Mouse (Mus musculus): ENCODE measurements at regions not wholly inside any gene's neighbourhood (a gene's known extent, or its start where the extent isn't known, plus 50 kb on each side); places are given as distances from the start of the nearest gene placed in this dataset.

DNA sequence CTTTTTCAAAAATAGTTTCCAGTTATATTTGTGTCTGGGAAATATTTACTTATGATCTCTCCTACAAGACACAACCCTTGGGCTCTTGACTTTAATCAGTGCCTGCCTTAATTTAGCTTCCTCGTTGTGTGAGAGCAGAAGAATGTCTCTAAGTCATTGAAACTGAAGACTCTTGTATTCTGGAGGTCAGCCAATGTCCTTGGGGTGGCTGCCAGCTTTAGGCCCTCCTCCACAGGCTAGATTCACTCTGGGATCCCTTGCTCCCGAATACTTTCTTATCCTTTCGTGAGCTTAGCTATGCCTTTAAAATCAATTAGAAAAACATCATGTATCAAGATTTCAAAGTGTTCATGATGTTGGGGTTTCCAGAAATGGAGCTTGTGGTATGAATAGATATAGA is 88.1 kb upstream of the Adgra3 start:
- WGBS, result 85% methylated on average over 3 of the region's 3 CpGs
- H3K4me2 ChIP-seq (ENCODE audit: low read depth, severe bottlenecking), result no peak overlapping the region
- no peak overlapping the region for H3K27ac ChIP-seq (replicated peaks; ENCODE audit: low read depth, low read length)
- DNase-seq (ENCODE audit: low spot score), result no peak
- no peak overlapping the region for H3K4me3 ChIP-seq (ENCODE audit: low read depth, low read length)
- no peaks in the 10 kb centered on the region for H3K36me3 ChIP-seq (ENCODE audit: control insufficient read depth, insufficient read depth, low read length)
- H3K9ac ChIP-seq (ENCODE audit: low read length), result no peak overlapping the region
- ATAC-seq (ENCODE audit: insufficient number of reproducible peaks, low FRiP score, low TSS enrichment, low read depth), result no peak
- no peaks in the 10 kb centered on the region for H3K27me3 ChIP-seq (ENCODE audit: control insufficient read depth, insufficient read depth, low read length)
- no peaks in the 10 kb centered on the region for H3K4me1 ChIP-seq (ENCODE audit: control insufficient read depth, insufficient read depth, low read length)
- H3K9me3 ChIP-seq (ENCODE audit: control insufficient read depth, low read length), result no peaks in the 10 kb centered on the region

DNA sequence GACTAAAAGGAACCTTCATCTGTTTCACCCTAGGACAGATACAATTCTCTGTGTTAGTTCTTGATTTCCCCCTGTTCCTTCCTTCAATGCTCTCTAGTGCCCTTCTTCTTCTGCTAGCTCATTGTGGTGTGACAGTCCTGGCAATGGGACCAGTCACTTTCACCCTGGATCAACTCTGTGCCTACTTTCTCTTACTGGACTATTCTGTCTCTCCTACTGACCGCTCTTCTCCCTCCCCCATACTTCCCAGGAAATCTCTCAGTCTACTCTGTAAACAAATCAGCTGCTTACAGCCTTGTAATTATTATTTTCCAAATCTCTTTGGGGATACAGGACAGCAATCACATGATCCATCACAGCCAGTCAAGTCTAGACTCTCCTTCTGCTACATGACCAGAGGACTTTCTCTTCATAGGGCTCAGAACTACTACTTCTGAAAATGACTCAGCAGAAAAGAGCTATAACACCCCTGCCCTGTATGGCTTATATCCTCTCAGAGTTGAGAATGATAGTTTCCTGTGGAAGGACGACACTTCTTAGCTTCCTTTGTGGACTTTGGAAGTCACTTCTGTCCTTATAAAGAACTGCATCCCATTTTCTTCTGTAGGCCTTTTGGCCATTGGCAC is 86.8 kb upstream of the Adgra3 start:
- no peak for ATAC-seq (ENCODE audit: insufficient number of reproducible peaks, low FRiP score, low TSS enrichment, low read depth)
- no peak overlapping the region for H3K27ac ChIP-seq (replicated peaks; ENCODE audit: low read depth, low read length)
- H3K36me3 ChIP-seq (ENCODE audit: control insufficient read depth, insufficient read depth, low read length), result no peaks in the 10 kb centered on the region
- H3K27me3 ChIP-seq (ENCODE audit: control insufficient read depth, insufficient read depth, low read length), result no peaks in the 10 kb centered on the region
- WGBS, result 81% methylated on average over 2 of the region's 2 CpGs
- no peak overlapping the region for H3K4me3 ChIP-seq (ENCODE audit: low read depth, low read length)
- no peaks in the 10 kb centered on the region for H3K9me3 ChIP-seq (ENCODE audit: control insufficient read depth, low read length)
- H3K4me2 ChIP-seq (ENCODE audit: low read depth, severe bottlenecking), result no peak overlapping the region
- H3K9ac ChIP-seq (ENCODE audit: low read length), result no peak overlapping the region
- no peaks in the 10 kb centered on the region for H3K4me1 ChIP-seq (ENCODE audit: control insufficient read depth, insufficient read depth, low read length)
- no peak for DNase-seq (ENCODE audit: low spot score)

- no peaks in the 10 kb centered on the region for H3K4me1 ChIP-seq (ENCODE audit: control insufficient read depth, insufficient read depth, low read length)
- ATAC-seq (ENCODE audit: insufficient number of reproducible peaks, low FRiP score, low TSS enrichment, low read depth) (no peak), DNase-seq (ENCODE audit: low spot score) (no peak)
- no peak overlapping the region for H3K4me2 ChIP-seq (ENCODE audit: low read depth, severe bottlenecking)
- no peaks in the 10 kb centered on the region for H3K9me3 ChIP-seq (ENCODE audit: control insufficient read depth, low read length)
- no peak overlapping the region for H3K4me3 ChIP-seq (ENCODE audit: low read depth, low read length)
- WGBS, result 66% methylated on average over 2 of the region's 2 CpGs
- no peaks in the 10 kb centered on the region for H3K27me3 ChIP-seq (ENCODE audit: control insufficient read depth, insufficient read depth, low read length)
- no peak overlapping the region for H3K27ac ChIP-seq (replicated peaks; ENCODE audit: low read depth, low read length)
- H3K9ac ChIP-seq (ENCODE audit: low read length), result no peak overlapping the region
- H3K36me3 ChIP-seq (ENCODE audit: control insufficient read depth, insufficient read depth, low read length), result no peaks in the 10 kb centered on the region
These were observed 71.4 kb upstream of the Adgra3 start for GRCm38 (mm10) chr5:50130202-50130601.

- Histone ChIP-seq H3K9me3 (ENCODE audit: control insufficient read depth, low read length) (no peaks in the 10 kb centered on the region), H3K36me3 (ENCODE audit: control insufficient read depth, insufficient read depth, low read length) (no peaks in the 10 kb centered on the region), H3K4me1 (ENCODE audit: control insufficient read depth, insufficient read depth, low read length) (no peaks in the 10 kb centered on the region), H3K4me2 (ENCODE audit: low read depth, severe bottlenecking) (no peak overlapping the region), H3K27ac (replicated peaks; ENCODE audit: low read depth, low read length) (no peak overlapping the region), H3K4me3 (ENCODE audit: low read depth, low read length) (no peak overlapping the region), H3K9ac (ENCODE audit: low read length) (no peak overlapping the region), H3K27me3 (ENCODE audit: control insufficient read depth, insufficient read depth, low read length) (no peaks in the 10 kb centered on the region)
- ATAC-seq (ENCODE audit: insufficient number of reproducible peaks, low FRiP score, low TSS enrichment, low read depth) (no peak), DNase-seq (ENCODE audit: low spot score) (no peak)
- 85% methylated on average over 3 of the region's 3 CpGs for WGBS
These were observed 70.2 kb upstream of the Adgra3 start for GRCm38 (mm10) chr5:50128972-50129371.

DNA sequence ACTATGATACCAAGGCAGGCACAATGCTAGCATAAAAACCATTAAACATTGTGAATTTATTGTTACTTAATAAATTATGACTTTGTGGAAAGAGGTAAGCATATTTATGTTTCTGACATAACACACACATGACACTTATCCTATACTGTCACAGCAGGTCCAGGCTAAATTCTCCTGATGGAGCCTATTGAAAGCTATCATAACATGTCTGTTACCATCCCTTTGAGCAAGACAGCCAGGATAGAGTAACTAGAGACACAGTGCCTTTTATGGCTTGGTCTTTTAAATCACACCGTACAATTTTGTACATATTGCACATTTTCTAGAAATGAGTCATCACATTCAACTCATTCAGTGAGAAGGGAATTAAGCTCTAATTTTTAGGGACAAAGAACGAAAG is 67.8 kb upstream of the Adgra3 start:
- DNase-seq (ENCODE audit: low spot score) (no peak), ATAC-seq (ENCODE audit: insufficient number of reproducible peaks, low FRiP score, low TSS enrichment, low read depth) (no peak)
- no peaks in the 10 kb centered on the region for H3K27me3 ChIP-seq (ENCODE audit: control insufficient read depth, insufficient read depth, low read length)
- no peak overlapping the region for H3K27ac ChIP-seq (replicated peaks; ENCODE audit: low read depth, low read length)
- H3K4me2 ChIP-seq (ENCODE audit: low read depth, severe bottlenecking), result no peak overlapping the region
- no peaks in the 10 kb centered on the region for H3K36me3 ChIP-seq (ENCODE audit: control insufficient read depth, insufficient read depth, low read length)
- no peaks in the 10 kb centered on the region for H3K9me3 ChIP-seq (ENCODE audit: control insufficient read depth, low read length)
- no peaks in the 10 kb centered on the region for H3K4me1 ChIP-seq (ENCODE audit: control insufficient read depth, insufficient read depth, low read length)
- WGBS, result 93% methylated on average over 2 of the region's 2 CpGs
- no peak overlapping the region for H3K9ac ChIP-seq (ENCODE audit: low read length)
- H3K4me3 ChIP-seq (ENCODE audit: low read depth, low read length), result no peak overlapping the region

GRCm38 (mm10) chr5:50126177-50126576 is 67.4 kb upstream of the Adgra3 start:
- no peaks in the 10 kb centered on the region for H3K36me3 ChIP-seq (ENCODE audit: control insufficient read depth, insufficient read depth, low read length)
- DNase-seq (ENCODE audit: low spot score) (no peak), ATAC-seq (ENCODE audit: insufficient number of reproducible peaks, low FRiP score, low TSS enrichment, low read depth) (no peak)
- no peak overlapping the region for H3K4me3 ChIP-seq (ENCODE audit: low read depth, low read length)
- no peaks in the 10 kb centered on the region for H3K4me1 ChIP-seq (ENCODE audit: control insufficient read depth, insufficient read depth, low read length)
- no peaks in the 10 kb centered on the region for H3K9me3 ChIP-seq (ENCODE audit: control insufficient read depth, low read length)
- no peaks in the 10 kb centered on the region for H3K27me3 ChIP-seq (ENCODE audit: control insufficient read depth, insufficient read depth, low read length)
- H3K9ac ChIP-seq (ENCODE audit: low read length), result no peak overlapping the region
- no peak overlapping the region for H3K4me2 ChIP-seq (ENCODE audit: low read depth, severe bottlenecking)
- H3K27ac ChIP-seq (replicated peaks; ENCODE audit: low read depth, low read length), result no peak overlapping the region

DNA sequence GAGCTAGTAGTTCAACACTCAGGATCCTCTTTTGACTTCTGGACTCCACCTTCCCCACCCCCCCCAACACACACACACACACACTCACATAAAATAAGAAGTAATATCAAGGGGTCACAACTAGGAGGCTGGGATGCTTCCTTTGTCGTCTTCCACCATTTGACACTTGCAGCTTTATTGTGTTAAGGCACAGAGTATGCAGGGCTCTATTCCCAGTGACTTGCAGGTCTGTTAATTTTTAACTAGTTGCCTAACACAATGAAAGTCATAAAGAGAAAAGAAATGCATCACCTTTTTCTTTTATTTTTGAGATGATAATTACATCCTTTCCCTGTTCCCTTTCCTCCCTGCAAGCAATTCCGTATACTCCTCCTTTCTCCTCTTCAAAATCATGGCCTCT is 66.9 kb upstream of the Adgra3 start:
- no peaks in the 10 kb centered on the region for H3K4me1 ChIP-seq (ENCODE audit: control insufficient read depth, insufficient read depth, low read length)
- WGBS, result 80% methylated on average over 2 of the region's 2 CpGs
- H3K27me3 ChIP-seq (ENCODE audit: control insufficient read depth, insufficient read depth, low read length), result no peaks in the 10 kb centered on the region
- H3K36me3 ChIP-seq (ENCODE audit: control insufficient read depth, insufficient read depth, low read length), result no peaks in the 10 kb centered on the region
- H3K9ac ChIP-seq (ENCODE audit: low read length), result no peak overlapping the region
- H3K9me3 ChIP-seq (ENCODE audit: control insufficient read depth, low read length), result no peaks in the 10 kb centered on the region
- ATAC-seq (ENCODE audit: insufficient number of reproducible peaks, low FRiP score, low TSS enrichment, low read depth) (no peak), DNase-seq (ENCODE audit: low spot score) (no peak)
- no peak overlapping the region for H3K4me3 ChIP-seq (ENCODE audit: low read depth, low read length)
- no peak overlapping the region for H3K4me2 ChIP-seq (ENCODE audit: low read depth, severe bottlenecking)
- no peak overlapping the region for H3K27ac ChIP-seq (replicated peaks; ENCODE audit: low read depth, low read length)

DNA sequence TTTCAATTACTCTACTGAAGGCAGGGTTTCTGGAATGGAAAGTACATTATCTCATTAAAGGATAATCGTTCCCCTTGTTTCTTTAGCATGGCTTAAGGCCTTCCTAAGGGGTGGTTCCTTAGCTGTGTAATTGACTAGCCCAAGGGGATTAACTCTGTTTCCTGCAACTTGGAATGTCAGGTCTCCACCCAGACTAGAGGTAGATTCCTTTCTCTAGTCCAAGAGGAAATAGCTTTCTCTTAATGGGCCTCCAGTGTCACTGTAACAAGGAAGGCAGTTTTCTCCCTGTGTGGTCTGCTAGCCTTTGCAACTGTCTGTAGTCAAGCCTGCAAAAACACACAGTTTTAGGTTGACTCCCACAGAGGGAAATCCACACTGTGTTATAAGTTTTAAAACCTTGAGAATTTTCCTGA is 64.0 kb upstream of the Adgra3 start:
- Histone ChIP-seq H3K9ac (ENCODE audit: low read length) (no peak overlapping the region), H3K27me3 (ENCODE audit: control insufficient read depth, insufficient read depth, low read length) (no peaks in the 10 kb centered on the region), H3K27ac (replicated peaks; ENCODE audit: low read depth, low read length) (no peak overlapping the region), H3K4me3 (ENCODE audit: low read depth, low read length) (no peak overlapping the region), H3K9me3 (ENCODE audit: control insufficient read depth, low read length) (no peaks in the 10 kb centered on the region), H3K4me1 (ENCODE audit: control insufficient read depth, insufficient read depth, low read length) (no peaks in the 10 kb centered on the region), H3K36me3 (ENCODE audit: control insufficient read depth, insufficient read depth, low read length) (no peaks in the 10 kb centered on the region), H3K4me2 (ENCODE audit: low read depth, severe bottlenecking) (no peak overlapping the region)
- DNase-seq (ENCODE audit: low spot score), result peak; percentile 25
- 10% methylated on average over 1 of the region's 1 CpGs for WGBS
- ATAC-seq (ENCODE audit: insufficient number of reproducible peaks, low FRiP score, low TSS enrichment, low read depth), result peak; percentile 86

- 68% methylated on average over 1 of the region's 1 CpGs for WGBS
- no peak overlapping the region for H3K4me3 ChIP-seq (ENCODE audit: low read depth, low read length)
- H3K36me3 ChIP-seq (ENCODE audit: control insufficient read depth, insufficient read depth, low read length), result no peaks in the 10 kb centered on the region
- no peaks in the 10 kb centered on the region for H3K9me3 ChIP-seq (ENCODE audit: control insufficient read depth, low read length)
- H3K27ac ChIP-seq (replicated peaks; ENCODE audit: low read depth, low read length), result no peak overlapping the region
- DNase-seq (ENCODE audit: low spot score), result no peak
- H3K4me2 ChIP-seq (ENCODE audit: low read depth, severe bottlenecking), result no peak overlapping the region
- H3K4me1 ChIP-seq (ENCODE audit: control insufficient read depth, insufficient read depth, low read length), result no peaks in the 10 kb centered on the region
- no peak for ATAC-seq (ENCODE audit: insufficient number of reproducible peaks, low FRiP score, low TSS enrichment, low read depth)
- H3K27me3 ChIP-seq (ENCODE audit: control insufficient read depth, insufficient read depth, low read length), result no peaks in the 10 kb centered on the region
- H3K9ac ChIP-seq (ENCODE audit: low read length), result no peak overlapping the region
These were observed 61.1 kb upstream of the Adgra3 start for GRCm38 (mm10) chr5:50119860-50120259.
